Mouse (Mus musculus): ENCODE measurements around the gene Eid1. TPM values are rescaled to one million over a fixed set of nuclear protein-coding genes. Genes with fewer than 3 reads are reported as not detected.

Eid1 gene
- 33.4 TPM for total RNA-seq (2023)

DNA sequence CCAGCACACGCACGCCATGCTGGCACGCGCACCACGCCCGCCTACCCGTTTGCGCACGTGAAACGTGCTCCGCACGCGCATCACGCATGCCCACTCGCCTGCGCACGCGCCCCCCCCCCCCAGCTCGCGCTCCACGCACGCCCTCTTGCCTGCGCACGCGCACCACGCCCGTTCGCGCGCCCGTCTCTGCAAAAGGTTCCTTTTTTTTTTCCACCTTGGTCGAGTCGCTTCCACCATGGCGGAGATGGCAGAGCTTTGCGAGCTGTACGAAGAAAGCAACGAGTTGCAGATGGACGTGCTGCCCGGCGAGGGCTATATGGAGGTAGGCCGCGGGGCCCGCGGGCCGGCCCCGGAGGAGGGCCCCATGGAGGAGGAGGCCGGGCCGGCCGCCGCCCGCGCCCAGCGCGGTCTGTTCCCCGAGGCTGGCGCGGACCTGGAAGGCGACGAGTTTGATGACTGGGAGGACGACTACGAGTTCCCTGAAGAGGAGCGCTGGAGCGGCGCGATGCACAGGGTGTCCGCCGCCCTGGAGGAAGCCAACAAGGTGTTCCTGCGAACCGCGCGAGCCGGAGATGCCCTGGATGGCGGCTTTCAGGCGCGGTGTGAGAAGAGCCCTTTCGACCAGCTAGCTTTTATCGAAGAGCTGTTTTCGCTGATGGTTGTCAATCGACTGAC lies at the start of gene Eid1:
Gene Eid1 (plus strand): TSS at position 139 of the 675 bp plus-strand sequence.

DNA sequence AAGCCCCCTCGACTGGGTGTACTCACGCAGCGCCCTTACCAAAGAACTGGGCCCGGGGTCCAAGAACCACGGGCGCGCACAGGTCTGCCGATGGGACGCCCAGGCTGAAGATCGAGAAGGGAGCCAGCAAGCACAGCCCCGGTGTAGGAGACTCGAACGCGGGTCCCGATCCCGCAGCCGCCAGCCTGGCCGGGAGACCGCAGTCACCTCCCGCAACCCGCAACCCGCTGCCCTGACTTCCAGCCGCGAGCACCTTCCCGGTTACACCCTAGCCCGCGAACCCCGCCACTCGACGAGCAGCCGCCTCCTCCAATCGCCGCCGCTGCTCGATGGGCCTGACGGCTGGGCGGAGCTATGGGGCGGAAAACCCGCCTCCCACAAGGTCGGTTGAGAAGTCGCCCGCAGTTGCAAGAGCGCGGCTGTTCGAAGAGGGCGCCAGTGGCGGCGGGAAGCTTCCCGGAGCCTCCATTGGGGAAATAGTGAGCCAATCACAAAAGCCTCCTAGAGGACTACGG lies 48.0 kb upstream of the Eid1 start, which contains the start of gene Cep152:
Gene Cep152 (minus strand): TSS at position 277 of the 515 bp plus-strand sequence.

DNA sequence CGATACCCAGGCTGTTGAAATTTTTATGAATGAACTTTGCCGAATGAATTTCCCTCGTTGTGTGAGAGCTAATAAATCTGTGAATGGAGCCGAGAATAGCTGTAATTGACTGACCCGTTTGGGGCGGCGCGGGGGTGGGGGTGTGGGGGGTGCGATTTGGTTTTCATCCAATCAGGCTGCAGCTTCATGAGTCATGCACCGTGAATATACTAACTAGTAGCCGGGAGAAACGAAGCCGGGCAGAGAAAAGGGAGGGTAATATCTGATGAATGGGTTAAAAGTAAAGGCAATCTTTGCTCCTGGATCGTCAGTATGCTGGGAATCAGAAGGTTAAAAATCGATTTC lies 51.2 kb downstream of the Eid1 start, which contains the start of gene Shc4:
Gene Shc4 (minus strand): TSS at position 63 of the 345 bp plus-strand sequence.

Other genes starting within 250 kb of the Eid1 start
- gene Gm9913, start 168.0 kb upstream of the Eid1 start, total RNA-seq (2023): not detected
- gene Fbn1, start 165.1 kb upstream of the Eid1 start, total RNA-seq (2023): not detected
- gene Cep152, start 48.0 kb upstream of the Eid1 start, total RNA-seq (2023): 19.9 TPM
- 0.21 TPM for gene Shc4, start 51.1 kb downstream of the Eid1 start, total RNA-seq (2023)
- 47.9 TPM for gene Secisbp2l, start 109.8 kb downstream of the Eid1 start, total RNA-seq (2023)
- 31.5 TPM for gene Galk2, start 186.0 kb downstream of the Eid1 start, total RNA-seq (2023)
- 78.5 TPM for gene Cops2, start 186.0 kb downstream of the Eid1 start, total RNA-seq (2023)

All from CD4-positive naive resting alpha-beta T cell, adult 76 days (primary cell).